Mouse (Mus musculus): ENCODE results near the gene Irf1.

DNA sequence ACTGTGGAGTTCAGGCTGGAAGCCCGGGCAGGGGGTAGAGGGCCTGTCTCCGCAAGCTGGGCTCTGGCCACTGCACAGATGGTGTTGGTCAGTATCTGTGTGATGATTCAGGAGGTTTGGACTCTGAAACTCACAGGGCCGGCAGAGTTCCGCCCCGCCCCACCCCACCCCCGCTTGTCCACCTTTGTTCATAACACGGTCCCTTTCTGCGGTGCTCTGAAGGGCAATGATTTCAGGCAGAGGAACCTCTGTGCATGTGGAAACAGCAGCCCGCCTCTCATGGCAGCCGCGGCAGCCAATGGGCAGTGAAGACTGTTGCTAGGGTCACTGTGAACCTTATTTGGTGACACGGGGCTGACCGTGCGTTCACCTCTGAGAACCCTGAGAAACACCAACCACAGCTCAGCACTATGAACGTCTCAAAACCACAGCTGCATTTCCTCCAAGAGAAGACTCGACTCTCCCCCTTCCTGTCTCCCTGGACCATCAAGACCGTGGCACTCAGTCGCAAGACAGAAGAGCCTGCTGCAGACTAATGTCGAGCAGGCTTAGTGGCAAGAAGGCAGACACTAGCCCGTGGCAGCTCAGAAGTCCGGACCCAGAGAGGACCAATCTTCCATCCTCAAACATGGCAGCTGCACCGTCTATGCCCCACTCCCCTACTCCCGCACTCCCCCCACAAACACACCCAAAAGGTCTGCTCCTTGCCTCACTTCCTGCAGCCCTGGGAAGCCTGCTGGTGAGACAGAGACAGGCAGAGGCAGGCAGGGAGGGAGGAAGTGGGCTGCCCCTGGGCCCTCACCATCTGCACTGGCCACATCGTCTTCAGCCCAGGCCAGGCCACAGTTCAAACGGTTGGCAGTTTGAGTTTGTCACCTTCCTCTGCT lies 25.1 kb downstream of the Irf1 start:
- TF ChIP-seq EP300 (IDR thresholded peaks at IDR 0.05) (no peak), CTCF (IDR thresholded peaks at IDR 0.05) (peak; percentile 57)
